Comparison of ENCODE assay signal across 8 mouse cellular contexts in genomic region chr9:115309977-115310345, GRCm38 (mm10). TPM values are rescaled to one million over a fixed set of nuclear protein-coding genes. Genes with fewer than 3 reads are reported as not detected.
DNase-seq lines count a peak whose midpoint lies in the region; ATAC-seq and TF ChIP-seq lines count a peak whose summit lies in the region.

No protein-coding gene starts in this region.

- H3K36me3 ChIP-seq in neural tube, embryonic 11.5 days (ENCODE audit: control insufficient read depth, insufficient read depth, low read length), result no peaks in the 10 kb centered on the region
- no peaks in the 10 kb centered on the region for H3K36me3 ChIP-seq in hindbrain, embryonic 10.5 days
- no peaks in the 10 kb centered on the region; the same call in 1 of the 2 replicates for H3K36me3 ChIP-seq in liver, embryonic 14.5 days (replicated peaks; ENCODE audit: control insufficient read depth, insufficient read depth, low read depth)

- H3K4me3 ChIP-seq in neural tube, embryonic 11.5 days (ENCODE audit: low read depth, low read length), result peak overlapping the region; percentile 98
- peak overlapping the region; percentile 97 for H3K4me3 ChIP-seq in hindbrain, embryonic 10.5 days
- H3K4me3 ChIP-seq in liver, embryonic 14.5 days (ENCODE audit: insufficient read depth in 1 of 2, low read depth in 2 of 2, low read length in 2 of 2), result peak overlapping the region; percentile 86 to 97

- no peak for DNase-seq in neural tube, embryonic 11.5 days (ENCODE audit: low spot score)
- no peak for DNase-seq in neural tube, embryonic 10.5 days (ENCODE audit: extremely low spot score, low spot score)
- peak; percentile 76 for DNase-seq in c-Kit-positive CD71-positive TER-119-positive erythroid progenitor cells, embryonic 14.5 days (ENCODE audit: low spot score)
- no peak for DNase-seq in hindbrain, embryonic 10.5 days (ENCODE audit: low spot score)
- DNase-seq in liver, embryonic 14.5 days (ENCODE audit: low read depth in 3 of 3, low spot score in 3 of 3), result peak; percentile 65 to 71 (median 69)
- DNase-seq in adipocyte (ENCODE audit: low spot score), result no peak
- no peak for DNase-seq in gastrocnemius, postnatal 36 days

- intact Hi-C loops in gastrocnemius, postnatal 36 days (cut with DNase I), result no loop called here

- peak overlapping the region; percentile 73 for H3K4me2 ChIP-seq in neural tube, embryonic 11.5 days (ENCODE audit: low read depth)
- H3K4me2 ChIP-seq in liver, embryonic 14.5 days (ENCODE audit: low read depth), result peak overlapping the region; percentile 91

- no peak for TF ChIP-seq CTCF in liver, embryonic 14.5 days (IDR thresholded peaks at IDR 0.05; ENCODE audit: low read depth)

- H3K27me3 ChIP-seq in neural tube, embryonic 11.5 days (ENCODE audit: control insufficient read depth, insufficient read depth, low read length), result no peaks in the 10 kb centered on the region
- no peaks in the 10 kb centered on the region for H3K27me3 ChIP-seq in hindbrain, embryonic 10.5 days (ENCODE audit: insufficient read depth, poor library complexity, severe bottlenecking)
- H3K27me3 ChIP-seq in liver, embryonic 14.5 days (ENCODE audit: control insufficient read depth, insufficient read depth, low read length), result no peaks in the 10 kb centered on the region

- no peak; the same call in 1 of the 2 replicates for ATAC-seq in neural tube, embryonic 11.5 days (ENCODE audit: insufficient read depth, low FRiP score, low TSS enrichment)
- peak; percentile 84 for ATAC-seq in liver, embryonic 14.5 days (ENCODE audit: insufficient read depth)
- peak; percentile 30 for ATAC-seq in neutrophil, adult 5-6 weeks (ENCODE audit: extremely low read depth, insufficient number of reproducible peaks, low FRiP score, poor library complexity, severe bottlenecking)

- TF ChIP-seq EP300 in liver, embryonic 14.5 days (IDR thresholded peaks at IDR 0.05; ENCODE audit: low read depth), result no peak

- WGBS in neural tube, embryonic 11.5 days, result under 1% methylated on average over 30 of the region's 42 CpGs
- WGBS in hindbrain, embryonic 10.5 days, result under 1% methylated on average over 42 of the region's 42 CpGs
- WGBS in liver, embryonic 14.5 days (ENCODE audit: insufficient replicate concordance), result under 1% methylated on average over 38 of the region's 42 CpGs

- no peaks in the 10 kb centered on the region for H3K9me3 ChIP-seq in neural tube, embryonic 11.5 days (ENCODE audit: control insufficient read depth, low read length)
- H3K9me3 ChIP-seq in hindbrain, embryonic 10.5 days, result no peaks in the 10 kb centered on the region
- no peaks in the 10 kb centered on the region for H3K9me3 ChIP-seq in liver, embryonic 14.5 days (ENCODE audit: control insufficient read depth, low read length)

- peak overlapping the region; percentile 98 for H3K9ac ChIP-seq in neural tube, embryonic 11.5 days (ENCODE audit: low read length)
- H3K9ac ChIP-seq in liver, embryonic 14.5 days (replicated peaks), result peak overlapping the region; percentile 95

- H3K27ac ChIP-seq in neural tube, embryonic 11.5 days (ENCODE audit: low read depth, low read length), result peak overlapping the region; percentile 97
- peak overlapping the region; percentile 99 for H3K27ac ChIP-seq in hindbrain, embryonic 10.5 days
- H3K27ac ChIP-seq in liver, embryonic 14.5 days, result peak overlapping the region; percentile 88

- peaks cover 23% of the 10 kb centered on the region for H3K4me1 ChIP-seq in neural tube, embryonic 11.5 days (ENCODE audit: control insufficient read depth, insufficient read depth, low read length)
- peaks cover 48% of the 10 kb centered on the region for H3K4me1 ChIP-seq in hindbrain, embryonic 10.5 days (replicated peaks)
- H3K4me1 ChIP-seq in liver, embryonic 14.5 days (replicated peaks; ENCODE audit: control insufficient read depth in 2 of 2, insufficient read depth in 2 of 2, low read length in 1 of 2), result peaks cover 22 to 34% of the 10 kb centered on the region in 2 experiments

RNA-seq across cellular contexts. Expression of gene Stt3b, which starts 0.3 kb away (rescaled TPM):
- polyA plus RNA-seq in neural tube, embryonic 11.5 days (2014; fragmentation: Nextera tagmentation; extraction: Ambion mirVana), result 122 and 132 TPM in 2 replicates
- polyA plus RNA-seq in hindbrain, embryonic 10.5 days (2016; fragmentation: Nextera tagmentation; extraction: Ambion mirVana), result 92.4 and 100 TPM in 2 replicates
- 18.4 and 24.6 TPM in 2 replicates for polyA plus RNA-seq in liver, embryonic 14.5 days (2012; rRNA removed)
- 64.4 and 72.6 TPM in 2 replicates for polyA plus RNA-seq in liver, embryonic 14.5 days (2014; fragmentation: Nextera tagmentation; extraction: Ambion mirVana)
- total RNA-seq in neutrophil, adult 5-6 weeks (2017), result 86.2 and 95.1 TPM in 2 replicates
- 10 to 100 TPM; 67.9 to 78.6 TPM for total RNA-seq in gastrocnemius, postnatal 36 days (2021)

Comparison
In these comparisons a context has a peak if more than half of its experiments do, and no peak if none do; other contexts are left out.
1. DNase-seq: peak in c-Kit-positive CD71-positive TER-119-positive erythroid progenitor cells, embryonic 14.5 days (single experiment) and liver, embryonic 14.5 days (3 of 3); none in neural tube, embryonic 11.5 days (single experiment), neural tube, embryonic 10.5 days (single experiment), hindbrain, embryonic 10.5 days (single experiment), adipocyte (single experiment) and gastrocnemius, postnatal 36 days (0 of 2).
2. Peak in every context shown above with its lines, with median percentiles within 50 percentile points of each other: H3K27ac ChIP-seq and H3K4me3 ChIP-seq.